Mouse (Mus musculus) embryo, embryonic 10 days (tissue): ENCODE measurements around the gene Foxf1.

ENCODE experiments used
- DNase-seq: peaks from one replicate; pipeline ENCODE4 v3.0.0-alpha.2; 2015; ENCODE audit warnings: low spot score

Gene Foxf1

DNA sequence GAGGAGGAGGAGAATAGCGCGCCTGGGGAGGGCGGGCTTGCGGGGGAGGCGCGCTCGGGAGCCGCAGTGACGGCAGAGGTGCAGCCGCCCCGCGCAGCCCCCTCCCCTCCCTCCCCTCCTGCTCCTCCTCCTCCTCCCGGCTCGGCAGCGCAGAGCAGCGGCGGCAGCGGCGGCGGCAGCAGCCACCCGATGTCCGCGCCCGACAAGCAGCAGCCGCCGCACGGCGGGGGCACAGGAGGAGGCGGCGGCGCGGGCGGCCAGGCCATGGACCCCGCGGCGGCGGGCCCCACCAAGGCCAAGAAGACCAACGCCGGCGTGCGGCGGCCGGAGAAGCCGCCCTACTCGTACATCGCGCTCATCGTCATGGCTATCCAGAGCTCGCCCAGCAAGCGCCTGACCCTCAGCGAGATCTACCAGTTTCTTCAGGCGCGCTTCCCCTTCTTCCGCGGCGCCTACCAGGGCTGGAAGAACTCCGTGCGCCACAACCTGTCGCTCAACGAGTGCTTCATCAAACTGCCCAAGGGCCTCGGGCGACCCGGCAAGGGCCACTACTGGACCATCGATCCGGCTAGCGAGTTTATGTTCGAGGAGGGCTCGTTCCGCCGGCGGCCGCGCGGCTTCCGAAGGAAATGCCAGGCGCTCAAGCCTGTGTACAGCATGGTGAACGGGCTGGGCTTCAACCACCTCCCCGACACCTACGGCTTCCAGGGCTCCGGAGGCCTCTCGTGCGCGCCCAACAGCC lies at the start of gene Foxf1:
Gene Foxf1, plus strand, starts transcription at position 177 of the 742 bp plus-strand sequence.
- DNase-seq = peak; percentile 69

DNA sequence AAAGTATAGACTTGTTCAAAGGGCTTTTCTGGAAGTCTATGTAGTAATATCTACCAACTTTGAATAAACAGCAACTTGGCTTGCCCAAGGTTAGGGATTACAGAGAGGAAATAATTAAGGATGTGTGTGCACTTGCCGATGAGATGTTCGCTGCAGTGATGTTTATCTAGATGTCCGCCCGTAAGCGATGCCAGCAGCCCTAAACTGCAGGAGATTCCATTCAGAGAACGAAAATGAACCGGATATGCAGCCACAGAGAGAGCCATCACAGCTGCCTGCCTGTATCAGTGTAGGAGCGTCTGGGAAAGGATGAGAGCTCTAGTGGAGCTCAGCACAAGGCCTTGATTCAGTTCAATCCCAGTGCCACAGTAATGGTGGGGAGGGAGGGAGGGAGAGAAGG lies 48.6 kb upstream of the Foxf1 start:
- DNase-seq = no peak

DNA sequence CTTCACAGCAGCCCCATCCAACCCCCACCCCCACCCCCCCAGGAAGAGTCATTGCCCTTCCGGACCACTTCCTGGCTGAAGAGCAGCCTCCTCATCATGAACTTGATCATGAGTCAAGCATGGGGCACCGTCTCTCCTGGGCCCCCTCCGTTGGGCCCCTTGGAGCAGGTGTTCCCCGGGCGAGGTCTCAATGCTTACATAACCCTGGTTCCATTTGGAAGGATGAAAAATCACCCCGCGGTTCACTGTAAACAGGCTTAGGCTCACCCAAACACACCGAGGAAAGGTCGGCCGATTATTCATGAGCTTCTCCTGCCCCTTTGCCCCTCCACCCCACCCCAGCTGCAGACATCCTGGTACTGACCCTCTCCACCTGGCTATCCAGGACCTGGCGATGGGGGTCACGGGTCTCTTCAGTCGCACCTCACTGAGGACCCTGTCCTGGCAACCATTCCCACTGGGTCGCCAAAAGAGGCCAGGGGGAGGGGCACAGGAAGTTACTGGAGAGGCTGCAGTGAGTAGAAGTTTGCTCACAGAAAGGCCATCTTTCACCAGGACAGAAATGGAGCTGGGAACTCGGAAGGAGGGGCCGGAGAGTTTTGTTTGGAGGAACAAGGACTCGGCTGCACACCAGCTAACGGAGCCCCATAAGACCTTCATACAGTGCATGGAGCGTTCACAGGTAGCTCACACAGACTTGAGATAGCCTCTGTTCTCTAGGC lies 40.3 kb upstream of the Foxf1 start:
- peak; percentile 18 for DNase-seq

DNA sequence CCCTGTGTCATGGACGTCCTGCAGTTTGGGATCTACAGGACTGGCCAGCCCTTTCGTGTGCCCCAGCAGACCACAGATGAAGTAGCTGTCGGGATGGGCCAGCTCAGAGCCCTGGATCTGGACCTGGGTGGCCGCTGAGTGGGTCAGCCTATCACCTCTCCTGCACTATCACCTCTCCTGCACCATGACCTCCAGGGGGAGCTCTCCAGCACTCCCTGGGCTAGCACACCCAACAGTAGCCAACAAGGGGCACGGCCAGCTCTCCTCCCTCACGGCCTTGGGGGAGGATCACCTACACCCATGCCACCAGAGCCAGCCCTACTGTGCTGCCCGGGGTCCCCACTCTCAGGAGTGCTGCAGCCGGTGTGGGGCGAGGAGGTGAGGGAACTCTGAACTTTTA lies 36.7 kb upstream of the Foxf1 start:
- DNase-seq = no peak

DNA sequence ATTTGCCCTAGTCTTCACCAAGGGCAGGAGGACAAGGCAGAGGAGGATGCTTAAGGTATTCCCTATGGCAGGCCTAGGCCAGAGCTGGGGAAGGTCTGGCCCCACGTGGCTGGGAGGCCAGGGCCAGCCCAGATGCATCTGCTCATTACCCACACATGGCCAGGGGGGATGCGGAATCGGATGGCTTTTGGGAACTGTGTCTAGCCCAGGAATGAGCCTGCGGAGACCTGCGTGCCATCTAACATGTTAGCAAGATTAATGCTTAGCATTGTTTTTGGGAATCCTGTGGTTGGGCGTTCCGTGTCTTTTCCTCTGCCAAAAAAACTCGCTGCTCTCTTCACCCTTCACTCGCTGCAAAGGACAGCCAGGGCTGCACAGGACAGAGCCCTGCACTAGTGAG lies 26.1 kb upstream of the Foxf1 start:
- no peak for DNase-seq

DNA sequence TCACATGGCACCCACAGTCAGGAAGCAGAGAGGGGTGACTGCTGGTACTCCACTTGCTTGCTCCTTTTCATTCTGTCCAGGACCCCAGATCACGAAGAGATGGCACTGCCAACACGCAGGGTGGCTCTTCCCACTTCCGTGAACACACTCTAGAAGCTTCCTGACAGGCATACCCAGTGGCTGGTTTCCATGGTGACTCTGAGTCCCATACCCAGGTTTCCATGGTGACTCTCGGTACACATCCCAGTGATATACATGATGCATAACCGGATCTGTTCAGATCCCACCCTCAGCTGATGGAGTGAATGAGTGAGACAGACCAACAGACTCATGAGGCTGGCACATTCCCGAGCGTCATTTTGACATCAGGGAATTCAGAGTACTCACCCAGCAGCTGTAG lies 25.1 kb upstream of the Foxf1 start:
- no peak for DNase-seq

DNA sequence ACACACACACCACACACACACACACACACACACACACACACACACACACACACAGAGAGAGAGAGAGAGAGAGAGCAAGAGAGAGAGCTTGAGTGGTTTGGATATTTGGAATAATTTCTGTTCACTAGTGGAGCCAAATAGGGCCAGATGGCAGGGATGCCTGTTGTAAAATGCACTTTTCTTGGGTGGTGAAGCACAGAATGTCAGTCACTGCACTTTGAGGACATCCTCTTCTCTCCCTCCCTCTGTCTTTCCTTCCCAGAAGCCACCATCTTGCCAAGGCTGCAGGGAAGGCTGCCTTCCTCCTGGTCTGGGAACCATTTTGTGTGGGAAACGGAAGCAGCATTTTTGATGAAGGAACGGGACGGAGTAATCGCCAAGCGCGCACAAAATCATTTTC lies 21.7 kb upstream of the Foxf1 start:
- DNase-seq = no peak

DNA sequence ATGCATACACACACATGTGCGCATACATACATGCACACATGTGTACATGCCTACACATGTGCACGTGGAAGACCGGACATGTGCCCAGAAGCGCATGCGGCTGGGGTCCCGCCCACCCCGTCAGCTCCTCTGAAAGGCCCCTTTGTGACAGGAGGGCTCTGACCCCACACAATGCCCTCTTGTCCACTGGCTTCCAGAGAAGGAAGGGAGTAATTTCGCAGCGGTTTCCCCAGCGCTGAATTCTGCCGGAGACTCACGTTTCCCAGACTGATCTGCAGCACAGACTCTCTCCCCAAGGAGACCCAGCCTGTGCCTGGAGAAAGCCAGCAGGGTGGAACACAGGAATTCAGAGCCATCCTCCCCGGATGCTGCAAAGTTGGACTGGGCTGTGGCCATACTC lies 20.5 kb upstream of the Foxf1 start:
- DNase-seq = peak; percentile 72

DNA sequence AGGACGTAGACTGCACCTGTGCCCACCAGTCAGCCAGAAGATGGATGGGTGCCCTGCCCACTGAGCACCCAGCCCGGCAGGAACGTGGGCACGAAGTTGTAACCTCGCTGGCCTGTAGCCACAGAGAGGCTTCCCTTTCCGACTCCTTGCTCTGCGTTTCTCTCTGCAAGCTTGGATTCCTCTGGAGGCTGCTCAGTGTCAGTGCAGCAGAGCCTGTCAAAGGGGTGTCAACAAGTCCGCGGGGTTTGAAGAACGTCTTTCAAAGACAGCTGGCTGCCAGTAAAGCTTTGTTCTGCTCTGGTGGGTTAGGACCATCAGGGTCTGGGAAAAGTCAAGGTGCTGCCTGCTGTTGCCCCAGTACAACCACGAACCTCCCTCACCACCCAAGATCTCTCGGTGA lies 12.7 kb upstream of the Foxf1 start:
- peak; percentile 69 for DNase-seq

DNA sequence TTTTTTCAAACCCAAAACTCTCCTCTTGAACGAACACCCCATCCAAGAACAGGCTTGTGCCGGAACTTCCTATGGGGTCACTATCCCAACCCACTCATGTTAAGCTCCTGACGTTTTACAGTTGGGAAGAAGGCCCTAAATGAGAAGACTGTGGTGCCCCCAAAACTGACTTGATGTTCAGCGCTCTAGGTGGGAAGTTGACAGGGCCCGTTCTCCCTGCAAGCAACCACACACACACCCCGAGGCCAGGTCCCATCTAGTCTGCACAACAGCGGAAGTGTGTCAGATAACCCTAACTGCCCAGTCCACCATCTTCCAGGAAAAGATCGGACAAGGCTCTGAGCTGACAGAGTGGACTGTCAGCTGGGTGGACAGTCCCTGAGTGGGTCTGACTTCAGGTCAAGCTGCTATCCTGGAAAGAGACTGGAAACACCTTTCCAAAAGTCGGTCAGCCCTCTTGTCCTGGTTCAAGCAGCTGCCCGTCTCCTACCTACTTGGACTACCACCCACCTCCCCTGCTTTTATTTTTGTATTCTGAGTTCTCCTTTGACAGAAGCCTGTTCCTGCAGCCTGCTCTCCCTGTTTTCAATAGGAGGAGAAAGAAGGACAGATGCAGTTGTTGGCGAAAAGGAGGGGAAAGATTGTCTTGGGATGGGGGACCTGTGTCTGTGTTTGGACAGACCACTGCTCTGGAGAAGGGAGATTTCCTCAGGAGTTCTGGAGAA lies 11.6 kb upstream of the Foxf1 start:
- DNase-seq = no peak

DNA sequence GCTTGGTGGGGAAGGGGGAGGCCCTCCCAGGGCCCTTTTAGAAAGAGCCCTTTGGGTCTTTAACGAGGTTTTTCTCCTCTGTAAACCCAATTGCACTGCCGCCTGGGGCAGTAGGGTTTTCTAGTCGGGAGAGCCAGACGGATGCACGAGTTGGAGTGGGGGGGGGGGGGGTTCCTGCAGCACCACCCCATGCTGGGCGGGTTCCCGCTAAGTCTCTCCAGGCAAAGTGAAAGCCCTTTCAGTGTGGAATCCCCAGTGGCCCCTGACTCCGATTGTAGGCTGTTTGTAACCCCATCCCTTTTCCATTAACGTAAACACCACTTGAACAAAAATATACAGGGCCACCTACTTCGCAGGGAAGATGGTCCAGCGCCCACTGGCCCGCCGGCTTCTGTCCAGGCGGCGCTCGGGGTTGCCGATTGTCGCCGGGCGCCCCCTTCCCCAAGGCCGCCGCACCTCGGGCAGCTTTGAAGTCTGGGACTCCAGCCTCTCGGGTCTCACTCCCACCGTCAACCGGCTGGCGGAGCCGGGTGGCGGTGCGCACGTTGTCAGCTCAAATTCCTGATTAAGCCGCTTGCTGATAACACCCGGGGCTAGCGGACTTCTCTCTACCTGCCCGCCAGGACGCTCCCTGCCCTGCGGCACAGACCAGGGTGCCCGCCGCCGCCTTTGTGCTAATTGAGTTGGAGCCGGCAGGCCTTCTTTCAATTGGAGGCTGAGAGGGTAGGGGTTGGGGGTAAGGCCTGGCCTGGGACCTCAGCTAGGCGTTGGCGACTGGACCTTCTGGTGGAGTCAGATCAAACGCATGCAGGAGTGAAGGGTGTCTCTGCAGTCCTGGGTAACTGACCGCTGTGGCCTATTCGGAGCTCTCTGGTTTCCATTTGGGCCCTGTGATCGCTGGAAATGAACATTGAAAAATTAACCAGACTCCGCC lies 10.7 kb upstream of the Foxf1 start:
- peak; percentile 35 for DNase-seq

DNA sequence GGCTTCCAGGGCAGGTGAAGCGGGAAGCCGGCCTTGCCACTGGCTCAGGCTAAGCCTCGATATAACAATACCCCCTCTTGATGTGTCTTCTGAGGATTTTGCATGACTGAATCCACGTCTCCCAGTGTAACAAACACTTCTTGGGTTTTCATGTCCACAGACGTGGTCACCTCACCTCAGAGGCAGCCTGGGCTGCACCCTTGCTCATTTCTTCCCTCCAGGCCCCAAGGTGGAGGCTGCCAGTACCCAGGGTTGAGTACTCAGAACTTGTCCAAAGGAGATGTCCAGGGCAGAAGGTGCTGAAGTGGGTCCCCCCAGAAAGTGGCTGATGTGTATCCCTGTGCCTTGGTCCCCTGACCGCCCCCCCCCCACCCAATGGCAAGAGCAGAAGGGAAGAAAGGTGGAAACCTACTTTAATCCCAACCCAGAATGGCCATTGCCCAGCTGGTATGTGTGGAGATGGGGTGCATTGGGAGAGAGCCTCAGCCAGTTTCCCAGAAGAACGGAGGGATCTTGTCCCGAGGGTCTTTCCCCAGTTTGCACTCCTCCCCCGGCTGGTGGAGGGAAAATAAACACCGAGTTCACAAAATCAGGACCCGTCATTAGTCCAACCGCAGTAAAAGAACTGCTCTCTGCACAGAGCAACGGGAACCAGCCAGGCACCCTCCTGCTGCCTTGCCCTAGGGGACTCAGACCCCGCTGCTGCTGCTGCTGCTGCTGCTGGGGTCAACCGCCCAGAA lies 9.9 kb upstream of the Foxf1 start:
- no peak for DNase-seq

DNA sequence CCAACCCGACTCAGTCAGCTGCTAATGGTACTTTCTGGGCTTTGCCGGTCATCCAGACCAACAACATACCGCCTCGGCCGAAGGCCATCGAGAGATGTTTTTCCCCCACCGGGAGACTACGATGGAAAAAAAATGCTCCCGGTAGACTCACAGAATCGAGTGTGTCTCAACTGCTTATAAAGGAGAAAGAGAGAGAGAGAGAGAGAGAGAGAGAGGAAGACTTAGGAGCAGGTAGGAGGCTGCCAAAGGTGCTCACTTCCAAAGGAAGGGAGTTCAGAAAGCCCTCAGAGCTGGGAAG lies 9.4 kb upstream of the Foxf1 start:
- no peak for DNase-seq

DNA sequence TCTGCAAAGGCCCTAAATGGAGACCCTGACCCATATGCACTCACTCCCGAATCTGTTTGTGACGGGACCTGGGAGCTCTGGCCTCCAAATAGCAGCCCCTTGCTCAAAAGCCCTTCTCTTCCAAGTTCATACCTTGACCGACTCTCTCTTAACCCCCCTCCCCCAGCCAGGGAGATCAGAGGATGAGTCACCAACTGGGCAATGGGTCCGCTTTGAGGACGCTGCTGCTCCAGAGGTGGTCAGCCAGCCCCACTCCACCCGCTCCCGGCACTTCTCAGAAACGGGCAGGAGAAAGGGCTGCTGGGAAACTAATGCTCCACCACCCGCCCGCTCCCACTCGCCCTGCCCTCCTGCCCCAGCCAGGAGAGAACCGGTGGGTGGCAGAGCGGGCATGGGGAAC lies 8.2 kb upstream of the Foxf1 start:
- no peak for DNase-seq

DNA sequence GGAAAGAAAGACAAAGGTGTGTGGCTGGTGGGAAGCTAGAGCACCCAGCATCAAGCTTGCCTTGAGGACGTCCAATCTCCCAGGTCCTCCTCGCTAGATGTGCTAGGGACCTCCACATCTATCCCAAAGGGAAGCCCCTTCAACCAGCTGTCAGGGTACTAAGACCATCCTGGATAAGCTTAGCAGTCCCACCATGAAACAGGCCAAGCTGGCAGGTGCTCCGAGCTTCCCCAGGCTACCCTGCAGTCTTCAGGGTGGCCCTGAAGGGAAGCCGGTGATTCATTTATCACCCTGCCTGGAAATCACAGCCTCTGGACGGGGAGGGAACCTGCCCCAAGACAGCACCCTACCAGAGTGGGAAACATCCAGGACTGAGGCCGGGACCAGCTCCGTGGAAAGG lies 7.6 kb upstream of the Foxf1 start:
- no peak for DNase-seq

DNA sequence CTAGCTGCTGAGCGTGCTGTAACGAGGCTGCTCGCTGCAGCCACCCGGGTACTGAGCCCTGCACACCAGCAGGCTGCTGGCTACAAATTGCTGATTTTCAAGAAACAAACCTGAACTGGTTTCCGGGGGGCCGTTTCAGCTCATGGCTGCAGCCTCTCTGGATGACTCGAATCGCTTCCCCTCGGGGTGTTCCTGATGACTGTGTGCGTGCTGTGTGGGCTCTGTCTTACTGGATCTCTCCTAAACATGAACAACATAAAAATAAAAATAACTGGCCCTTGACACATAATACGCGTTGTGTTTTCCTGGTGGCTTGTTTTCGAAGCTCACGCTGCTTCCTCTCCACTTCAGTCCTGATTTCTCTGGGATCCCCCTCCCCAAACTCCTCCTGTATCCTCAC lies 5.5 kb upstream of the Foxf1 start:
- DNase-seq = no peak

DNA sequence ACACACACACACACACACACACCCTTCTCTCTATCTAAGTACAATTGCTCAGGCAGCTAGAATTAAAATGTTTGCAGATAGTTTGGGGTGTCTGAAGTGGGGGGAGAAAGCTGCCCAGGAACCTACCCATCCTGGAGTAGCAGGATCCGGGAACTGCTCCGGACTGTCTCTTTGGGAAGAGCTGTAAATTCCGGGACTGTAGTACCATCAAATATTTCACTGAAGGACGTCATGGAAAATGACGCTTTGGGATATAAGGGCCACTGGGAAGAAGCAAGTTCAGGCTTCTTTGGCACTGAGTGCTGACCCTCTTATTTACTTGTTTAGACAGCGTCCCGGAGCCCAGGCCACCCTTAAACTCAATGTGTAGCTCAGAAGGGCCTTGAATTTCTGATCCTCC lies 5.0 kb upstream of the Foxf1 start:
- no peak for DNase-seq

DNA sequence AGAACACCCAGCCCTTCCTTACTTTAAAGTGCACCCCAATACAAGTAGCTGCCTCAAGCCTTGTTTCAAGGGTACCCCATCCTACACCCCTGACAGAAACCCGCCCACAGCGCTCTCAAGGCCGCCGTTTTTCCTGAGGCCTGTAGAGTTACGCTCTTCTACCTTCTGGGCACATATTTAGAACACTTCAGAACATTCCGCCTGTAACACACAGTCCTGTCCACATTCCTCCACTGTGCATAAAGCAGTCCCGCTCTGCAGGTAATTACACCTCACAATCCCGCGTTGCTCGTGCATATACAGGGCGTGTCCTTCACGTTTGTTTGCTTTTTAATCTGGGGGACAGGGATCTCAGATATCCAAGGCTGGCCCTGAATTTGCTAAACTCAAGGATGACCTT lies 4.2 kb upstream of the Foxf1 start:
- no peak for DNase-seq

DNA sequence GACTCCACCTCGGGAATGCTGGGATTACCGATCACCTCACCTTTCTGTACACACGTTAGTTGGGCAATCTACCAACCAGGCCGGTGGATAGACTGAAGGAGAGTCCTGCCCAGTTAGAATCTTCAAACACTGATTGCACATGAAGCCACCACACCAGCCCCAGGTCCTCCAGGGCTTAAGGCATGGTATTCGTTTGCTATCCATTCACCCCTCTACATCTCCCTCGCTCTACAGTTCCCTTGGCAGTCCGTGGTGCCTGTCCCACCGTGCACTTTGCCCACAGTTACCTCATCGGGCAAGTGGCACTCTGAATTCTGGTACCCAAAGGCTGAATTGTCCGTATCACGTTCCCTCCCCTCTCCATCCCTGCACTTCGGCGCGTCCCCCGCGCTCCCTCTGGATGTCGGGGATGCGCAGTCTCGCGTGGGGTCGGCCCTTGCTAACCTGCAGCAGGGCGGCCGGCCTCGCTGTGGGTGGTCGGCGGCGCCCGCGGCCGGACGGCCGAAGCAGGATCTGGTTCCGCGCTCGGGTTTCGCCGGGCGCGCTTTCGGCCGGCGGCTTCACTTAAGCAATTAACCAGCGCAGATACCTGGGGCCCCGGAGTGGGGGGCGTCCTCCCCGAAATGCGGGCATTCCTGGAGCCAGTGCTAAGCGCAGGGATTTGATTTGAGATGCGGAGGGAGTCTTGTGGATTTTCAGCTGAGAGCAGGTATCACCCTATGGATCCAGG lies 3.7 kb upstream of the Foxf1 start:
- DNase-seq = no peak

DNA sequence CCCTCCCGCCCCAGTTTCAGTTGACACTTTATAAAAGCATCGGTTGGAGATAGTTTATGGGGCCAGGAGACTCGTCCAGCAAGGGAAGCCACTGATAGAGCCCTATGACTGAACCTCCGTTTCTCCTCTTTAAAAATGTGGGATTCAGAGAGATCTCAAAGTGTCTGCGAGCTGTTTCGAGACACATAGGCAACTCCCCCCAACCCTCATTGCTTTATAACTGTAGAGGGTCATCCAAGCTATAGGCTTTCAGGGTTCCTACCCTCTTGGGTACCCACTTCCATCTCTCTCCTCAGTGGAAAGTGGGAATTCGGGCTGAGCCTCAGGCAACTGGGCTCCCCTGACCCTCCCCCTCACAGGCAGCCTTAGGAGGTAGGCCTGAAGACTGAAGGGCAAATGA lies 2.8 kb upstream of the Foxf1 start:
- DNase-seq = no peak
